Comparison of ENCODE assay signal across 9 mouse cellular contexts in the genomic region with DNA sequence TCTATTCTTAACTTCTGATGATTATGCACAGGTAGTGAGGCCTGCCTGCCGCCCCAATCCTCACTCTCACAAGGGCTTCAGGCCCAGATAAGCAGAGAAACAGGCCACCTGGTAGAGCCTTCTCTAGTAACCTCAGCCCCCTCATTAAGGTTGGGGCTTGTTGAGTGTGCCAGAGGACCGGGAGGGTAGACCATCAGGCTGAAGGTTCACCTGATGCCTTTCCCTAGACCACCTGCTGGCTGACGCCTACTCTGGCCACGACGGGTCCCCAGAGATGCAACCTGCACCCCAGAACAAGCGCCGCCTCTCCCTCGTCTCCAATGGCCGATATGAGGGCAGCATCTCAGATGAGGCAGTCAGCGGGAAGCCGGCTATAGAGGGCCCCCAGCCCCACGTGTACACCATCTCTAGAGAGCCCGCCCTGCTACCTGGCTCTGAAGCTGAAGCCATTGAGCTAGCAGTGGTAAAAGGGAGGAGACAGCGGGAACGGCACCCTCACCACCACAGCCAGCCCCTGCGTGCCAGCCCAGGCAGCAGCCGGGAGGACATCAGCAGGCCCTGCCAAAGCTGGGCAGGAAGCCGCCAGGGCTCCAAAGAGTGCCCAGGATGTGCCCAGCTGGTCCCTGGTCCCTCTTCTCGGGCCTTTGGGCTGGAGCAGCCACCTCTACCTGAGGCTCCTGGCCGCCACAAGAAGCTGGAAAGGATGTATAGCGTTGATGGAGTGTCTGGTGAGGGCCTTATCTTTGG. TPM values are rescaled to one million over a fixed set of nuclear protein-coding genes. Genes with fewer than 3 reads are reported as not detected.
A peak's percentile ranks its signal among the peaks of the same experiment; 100 is the strongest.
DNase-seq lines count a peak whose midpoint lies in the region; ATAC-seq and TF ChIP-seq lines count a peak whose summit lies in the region.
"Had no signal": no experiment of that assay in that cellular context is flagged by ENCODE, and none has a peak within 500 bp of the region (broad histone marks: within the 10 kb centered on the region; RNA-seq: fewer than 3 reads in every experiment).

No protein-coding gene starts in this region.

- no peak for TF ChIP-seq CTCF in E14TG2a.4 (conservative IDR thresholded peaks at IDR 0.05; ENCODE audit: low read length)

- DNase-seq in heart, postnatal 10 days = no peak
- peak; percentile 32 for DNase-seq in liver, embryonic 11.5 days (ENCODE audit: low spot score)
- DNase-seq in spleen, postnatal 36 days (ENCODE audit: low spot score in 2 of 2) = no peak
- DNase-seq in spleen, adult 18-20 months = no peak
- DNase-seq in embryo, embryonic 10.5 days (ENCODE audit: low spot score) = no peak

- peak overlapping the region; percentile 79 for H3K4me2 ChIP-seq in heart, embryonic 12.5 days
- H3K4me2 ChIP-seq in forebrain, embryonic 12.5 days = peak overlapping the region; percentile 91
- peak overlapping the region; percentile 92 for H3K4me2 ChIP-seq in liver, embryonic 11.5 days

- no peaks in the 10 kb centered on the region for H3K9me3 ChIP-seq in heart, embryonic 12.5 days (replicated peaks)
- no peaks in the 10 kb centered on the region for H3K9me3 ChIP-seq in E14TG2a.4 (ENCODE audit: low read length)
- no peaks in the 10 kb centered on the region for H3K9me3 ChIP-seq in forebrain, embryonic 12.5 days
- H3K9me3 ChIP-seq in liver, embryonic 11.5 days (ENCODE audit: control insufficient read depth, low read length) = no peaks in the 10 kb centered on the region

- H3K36me3 ChIP-seq in heart, embryonic 12.5 days = peaks cover 46% of the 10 kb centered on the region
- H3K36me3 ChIP-seq in E14TG2a.4 (ENCODE audit: insufficient read depth, low read length) = peaks cover 21% of the 10 kb centered on the region; the same call in 1 of the 2 replicates
- H3K36me3 ChIP-seq in forebrain, embryonic 12.5 days (replicated peaks) = peaks cover 36% of the 10 kb centered on the region
- H3K36me3 ChIP-seq in liver, embryonic 11.5 days (ENCODE audit: control insufficient read depth, insufficient read depth, low read length) = peaks cover 4% of the 10 kb centered on the region; the same call in 1 of the 2 replicates

- no peak overlapping the region for H3K27ac ChIP-seq in heart, embryonic 12.5 days (ENCODE audit: poor library complexity, severe bottlenecking)
- no peak overlapping the region for H3K27ac ChIP-seq in forebrain, embryonic 12.5 days
- no peak overlapping the region; the same call in 1 of the 2 replicates for H3K27ac ChIP-seq in liver, embryonic 11.5 days (ENCODE audit: low read depth, low read length)

- H3K4me3 ChIP-seq in heart, embryonic 12.5 days = no peak overlapping the region; the same call in 1 of the 2 replicates
- H3K4me3 ChIP-seq in E14TG2a.4 (replicated peaks; ENCODE audit: low read length) = peak overlapping the region; percentile 65
- peak overlapping the region; percentile 85 for H3K4me3 ChIP-seq in forebrain, embryonic 12.5 days (replicated peaks)
- H3K4me3 ChIP-seq in liver, embryonic 11.5 days (ENCODE audit: low read depth, low read length) = peak overlapping the region; percentile 69; the same call in 1 of the 2 replicates

- ATAC-seq in heart, embryonic 12.5 days (ENCODE audit: insufficient number of reproducible peaks, low FRiP score) = no peak
- no peak for ATAC-seq in forebrain, embryonic 12.5 days (ENCODE audit: low FRiP score)
- ATAC-seq in liver, embryonic 11.5 days (replicated peaks; ENCODE audit: low FRiP score) = no peak

- WGBS in heart, embryonic 12.5 days = 88% methylated on average over 21 of the region's 21 CpGs
- 90% methylated on average over 21 of the region's 21 CpGs for WGBS in forebrain, embryonic 12.5 days
- WGBS in liver, embryonic 11.5 days = 87% methylated on average over 21 of the region's 21 CpGs

- no peaks in the 10 kb centered on the region for H3K27me3 ChIP-seq in heart, embryonic 12.5 days (replicated peaks)
- H3K27me3 ChIP-seq in E14TG2a.4 (ENCODE audit: insufficient read depth, low read length) = peaks cover 30% of the 10 kb centered on the region
- no peaks in the 10 kb centered on the region for H3K27me3 ChIP-seq in forebrain, embryonic 12.5 days
- no peaks in the 10 kb centered on the region for H3K27me3 ChIP-seq in liver, embryonic 11.5 days (replicated peaks; ENCODE audit: control insufficient read depth, insufficient read depth, low read length)

- H3K9ac ChIP-seq in heart, embryonic 12.5 days = peak overlapping the region; percentile 81
- peak overlapping the region; percentile 82 for H3K9ac ChIP-seq in forebrain, embryonic 12.5 days
- H3K9ac ChIP-seq in liver, embryonic 11.5 days (ENCODE audit: low read depth, low read length) = peak overlapping the region; percentile 65; the same call in 1 of the 2 replicates

- intact Hi-C loops in heart, postnatal 10 days (cut with DNase I) = no loop called here

- H3K4me1 ChIP-seq in heart, embryonic 12.5 days (replicated peaks) = peaks cover 10% of the 10 kb centered on the region
- peaks cover 40% of the 10 kb centered on the region for H3K4me1 ChIP-seq in E14TG2a.4 (replicated peaks; ENCODE audit: low read depth, low read length)
- peaks cover 20% of the 10 kb centered on the region for H3K4me1 ChIP-seq in forebrain, embryonic 12.5 days
- peaks cover 32% of the 10 kb centered on the region for H3K4me1 ChIP-seq in liver, embryonic 11.5 days (replicated peaks; ENCODE audit: control insufficient read depth, insufficient read depth, low read length)

RNA-seq across cellular contexts. Expression of a gene that starts 1.4 kb away (rescaled TPM):
- polyA plus RNA-seq in heart, embryonic 12.5 days (2016; fragmentation: Nextera tagmentation; extraction: Ambion mirVana) = 58.7 and 62.8 TPM in 2 replicates
- 10 to 100 TPM; 37.5 to 39.1 TPM for total RNA-seq in heart, postnatal 10 days (2021)
- 103 and 112 TPM in 2 replicates for polyA plus RNA-seq in forebrain, embryonic 12.5 days (2016; fragmentation: Nextera tagmentation; extraction: Ambion mirVana)
- polyA plus RNA-seq in liver, embryonic 11.5 days (2014; fragmentation: Nextera tagmentation; extraction: Ambion mirVana) = 29.0 and 32.6 TPM in 2 replicates

RNA-seq across cellular contexts. Expression of a gene that starts 24.5 kb away (rescaled TPM):
- polyA plus RNA-seq in heart, embryonic 12.5 days (2016; fragmentation: Nextera tagmentation; extraction: Ambion mirVana) = not detected in 2 replicates
- total RNA-seq in heart, postnatal 10 days (2021) = not detected
- polyA plus RNA-seq in forebrain, embryonic 12.5 days (2016; fragmentation: Nextera tagmentation; extraction: Ambion mirVana) = not detected in 2 replicates
- polyA plus RNA-seq in liver, embryonic 11.5 days (2014; fragmentation: Nextera tagmentation; extraction: Ambion mirVana) = 0.90 and 1.7 TPM in 2 replicates
- total RNA-seq: layer of hippocampus, adult 8-10 months had no signal

RNA-seq across cellular contexts. Expression of a gene that starts 39.4 kb away (rescaled TPM):
- polyA plus RNA-seq in heart, embryonic 12.5 days (2016; fragmentation: Nextera tagmentation; extraction: Ambion mirVana) = 0.10 TPM in 1 of 2 replicates, not detected in the other
- not detected for total RNA-seq in heart, postnatal 10 days (2021)
- polyA plus RNA-seq in forebrain, embryonic 12.5 days (2016; fragmentation: Nextera tagmentation; extraction: Ambion mirVana) = 0.24 TPM in 1 of 2 replicates, not detected in the other
- polyA plus RNA-seq in liver, embryonic 11.5 days (2014; fragmentation: Nextera tagmentation; extraction: Ambion mirVana) = 0.69 and 1.0 TPM in 2 replicates
- total RNA-seq: layer of hippocampus, adult 8-10 months had no signal
